Mouse (Mus musculus): ENCODE measurements around the gene Hoxa6. TPM values are rescaled to one million over a fixed set of nuclear protein-coding genes. Genes with fewer than 3 reads are reported as not detected.

Hoxa6 gene
- total RNA-seq, 2 experiments from 2014 or later = not detected

- TF ChIP-seq CTCF (conservative IDR thresholded peaks at IDR 0.05) = no peak
- Histone ChIP-seq H3K27ac (no peak overlapping the region), H3K4me3 (peak overlapping the region; percentile 63; the same call in 1 of the 2 replicates)
- DNase-seq (ENCODE audit: low spot score in 2 of 2) = no peak
Measured at GRCm38 (mm10) chr6:52220865-52221310, 12.4 kb upstream of the Hoxa6 start.

GRCm38 (mm10) chr6:52220003-52220864 lies 11.7 kb upstream of the Hoxa6 start:
- DNase-seq (ENCODE audit: low spot score in 2 of 2) = no peak
- H3K27ac ChIP-seq = no peak overlapping the region
- no peak overlapping the region for H3K4me3 ChIP-seq
- TF ChIP-seq CTCF (conservative IDR thresholded peaks at IDR 0.05) = no peak

- Histone ChIP-seq H3K4me3 (no peak overlapping the region), H3K27ac (no peak overlapping the region)
- DNase-seq (ENCODE audit: low spot score in 2 of 2) = no peak
- TF ChIP-seq CTCF (conservative IDR thresholded peaks at IDR 0.05) = no peak
Measured at GRCm38 (mm10) chr6:52219234-52219942, 10.9 kb upstream of the Hoxa6 start.

GRCm38 (mm10) chr6:52218643-52219215 lies 10.2 kb upstream of the Hoxa6 start:
- DNase-seq (ENCODE audit: low spot score in 2 of 2) = no peak
- no peak overlapping the region for H3K27ac ChIP-seq
- no peak for TF ChIP-seq CTCF (conservative IDR thresholded peaks at IDR 0.05)
- no peak overlapping the region for H3K4me3 ChIP-seq

- Histone ChIP-seq H3K27ac (no peak overlapping the region), H3K4me3 (no peak overlapping the region)
- DNase-seq (ENCODE audit: low spot score in 2 of 2) = no peak
- TF ChIP-seq CTCF (conservative IDR thresholded peaks at IDR 0.05) = no peak
Measured at GRCm38 (mm10) chr6:52217895-52218642, 9.5 kb upstream of the Hoxa6 start.

- DNase-seq (ENCODE audit: low spot score in 2 of 2) = no peak
- Histone ChIP-seq H3K4me3 (no peak overlapping the region), H3K27ac (no peak overlapping the region)
- no peak for TF ChIP-seq CTCF (conservative IDR thresholded peaks at IDR 0.05)
Measured at GRCm38 (mm10) chr6:52217459-52217768, 8.9 kb upstream of the Hoxa6 start.

- Histone ChIP-seq H3K27ac (no peak overlapping the region), H3K4me3 (no peak overlapping the region)
- TF ChIP-seq CTCF (conservative IDR thresholded peaks at IDR 0.05) = no peak
- no peak for DNase-seq (ENCODE audit: low spot score in 2 of 2)
Measured at GRCm38 (mm10) chr6:52216691-52217458, 8.4 kb upstream of the Hoxa6 start.

- H3K4me3 ChIP-seq = no peak overlapping the region
- no peak for TF ChIP-seq CTCF (conservative IDR thresholded peaks at IDR 0.05)
- DNase-seq (ENCODE audit: low spot score in 2 of 2) = no peak
- H3K27ac ChIP-seq = no peak overlapping the region
Measured at GRCm38 (mm10) chr6:52215771-52216535, 7.4 kb upstream of the Hoxa6 start.

- no peak overlapping the region for H3K4me3 ChIP-seq
- DNase-seq (ENCODE audit: low spot score in 2 of 2) = no peak
- H3K27ac ChIP-seq = no peak overlapping the region
- no peak for TF ChIP-seq CTCF (conservative IDR thresholded peaks at IDR 0.05)
Measured at GRCm38 (mm10) chr6:52215070-52215469, 6.5 kb upstream of the Hoxa6 start.

GRCm38 (mm10) chr6:52214271-52214670 lies 5.7 kb upstream of the Hoxa6 start:
- Histone ChIP-seq H3K4me3 (no peak overlapping the region), H3K27ac (no peak overlapping the region)
- TF ChIP-seq CTCF (conservative IDR thresholded peaks at IDR 0.05) = no peak
- DNase-seq (ENCODE audit: low spot score in 2 of 2) = no peak
